Comparison of ENCODE assay signal across 8 mouse cellular contexts in genomic region chr3:52046027-52046700, GRCm38 (mm10). TPM values are rescaled to one million over a fixed set of nuclear protein-coding genes. Genes with fewer than 3 reads are reported as not detected.
DNase-seq lines count a peak whose midpoint lies in the region; ATAC-seq lines count a peak whose summit lies in the region.

No protein-coding gene starts in this region.

- WGBS in embryonic facial prominence, embryonic 14.5 days, result 3% methylated on average over 20 of the region's 20 CpGs
- 5% methylated on average over 20 of the region's 20 CpGs for whole genome bisulfite sequencing in heart, embryonic 10.5 days
- 3% methylated on average over 20 of the region's 20 CpGs for WGBS in limb, embryonic 13.5 days
- 1% methylated on average over 20 of the region's 20 CpGs for WGBS in midbrain, embryonic 13.5 days

- no peaks in the 10 kb centered on the region for H3K27me3 ChIP-seq in embryonic facial prominence, embryonic 14.5 days (replicated peaks; ENCODE audit: control insufficient read depth, insufficient read depth, low read length)
- no peaks in the 10 kb centered on the region for H3K27me3 ChIP-seq in heart, embryonic 10.5 days (ENCODE audit: insufficient read depth, poor library complexity, severe bottlenecking)
- H3K27me3 ChIP-seq in limb, embryonic 13.5 days, result no peaks in the 10 kb centered on the region
- H3K27me3 ChIP-seq in midbrain, embryonic 13.5 days, result peaks cover 3% of the 10 kb centered on the region; the same call in 1 of the 2 replicates
- no peaks in the 10 kb centered on the region for H3K27me3 ChIP-seq in splenic B cell, adult 2 months (ENCODE audit: control insufficient read depth, insufficient read depth, low read length, poor library complexity, severe bottlenecking)

- H3K9ac ChIP-seq in embryonic facial prominence, embryonic 14.5 days (ENCODE audit: low read depth, low read length), result peak overlapping the region; percentile 64
- peak overlapping the region; percentile 63 for H3K9ac ChIP-seq in limb, embryonic 13.5 days
- H3K9ac ChIP-seq in midbrain, embryonic 13.5 days (replicated peaks), result peak overlapping the region; percentile 63

- H3K36me3 ChIP-seq in embryonic facial prominence, embryonic 14.5 days (ENCODE audit: control insufficient read depth, insufficient read depth, low read length), result no peaks in the 10 kb centered on the region
- H3K36me3 ChIP-seq in heart, embryonic 10.5 days, result peaks cover 4% of the 10 kb centered on the region; the same call in 1 of the 2 replicates
- no peaks in the 10 kb centered on the region; the same call in 1 of the 2 replicates for H3K36me3 ChIP-seq in limb, embryonic 13.5 days
- peaks cover 7% of the 10 kb centered on the region; the same call in 1 of the 2 replicates for H3K36me3 ChIP-seq in midbrain, embryonic 13.5 days
- no peaks in the 10 kb centered on the region for H3K36me3 ChIP-seq in splenic B cell, adult 2 months (ENCODE audit: control insufficient read depth, insufficient read depth, low read length, poor library complexity, severe bottlenecking)

- H3K9me3 ChIP-seq in embryonic facial prominence, embryonic 14.5 days (ENCODE audit: control insufficient read depth, low read length), result no peaks in the 10 kb centered on the region
- H3K9me3 ChIP-seq in heart, embryonic 10.5 days, result no peaks in the 10 kb centered on the region
- no peaks in the 10 kb centered on the region for H3K9me3 ChIP-seq in limb, embryonic 13.5 days
- H3K9me3 ChIP-seq in midbrain, embryonic 13.5 days, result no peaks in the 10 kb centered on the region

- H3K4me1 ChIP-seq in embryonic facial prominence, embryonic 14.5 days (ENCODE audit: control insufficient read depth, insufficient read depth, low read length), result peaks cover 31% of the 10 kb centered on the region
- H3K4me1 ChIP-seq in heart, embryonic 10.5 days, result peaks cover 67% of the 10 kb centered on the region
- peaks cover 46% of the 10 kb centered on the region for H3K4me1 ChIP-seq in limb, embryonic 13.5 days
- H3K4me1 ChIP-seq in midbrain, embryonic 13.5 days (replicated peaks), result peaks cover 60% of the 10 kb centered on the region

- DNase-seq in 3134 (ENCODE audit: extremely low read depth, insufficient read length, low spot score), result peak; percentile 85
- peak; percentile 74 for DNase-seq in adrenal gland, postnatal 25 days
- peak; percentile 96 for DNase-seq in embryonic facial prominence, embryonic 14.5 days (ENCODE audit: low spot score)
- DNase-seq in heart, embryonic 10.5 days (ENCODE audit: low spot score), result peak; percentile 97
- peak; percentile 85 to 91 for DNase-seq in kidney, adult 8-10 months
- DNase-seq in splenic B cell, adult 2 months (ENCODE audit: low read depth, low spot score), result peak; percentile 48

- ATAC-seq in embryonic facial prominence, embryonic 14.5 days (ENCODE audit: low read depth), result peak; percentile 90
- ATAC-seq in limb, embryonic 13.5 days (ENCODE audit: low FRiP score, low read depth), result peak; percentile 90
- peak; percentile 88 for ATAC-seq in midbrain, embryonic 13.5 days

- H3K4me2 ChIP-seq in embryonic facial prominence, embryonic 14.5 days (ENCODE audit: low read depth, low read length), result peak overlapping the region; percentile 55
- H3K4me2 ChIP-seq in limb, embryonic 13.5 days (replicated peaks), result peak overlapping the region; percentile 67
- peak overlapping the region; percentile 59 for H3K4me2 ChIP-seq in midbrain, embryonic 13.5 days (replicated peaks)

- peak overlapping the region; percentile 31 for H3K4me3 ChIP-seq in embryonic facial prominence, embryonic 14.5 days (ENCODE audit: low read depth, low read length)
- H3K4me3 ChIP-seq in heart, embryonic 10.5 days, result peak overlapping the region; percentile 53
- peak overlapping the region; percentile 37 for H3K4me3 ChIP-seq in limb, embryonic 13.5 days
- peak overlapping the region; percentile 33 for H3K4me3 ChIP-seq in midbrain, embryonic 13.5 days (replicated peaks)

- peak overlapping the region; percentile 96 for H3K27ac ChIP-seq in embryonic facial prominence, embryonic 14.5 days (replicated peaks; ENCODE audit: low read depth, low read length)
- peak overlapping the region; percentile 89 for H3K27ac ChIP-seq in heart, embryonic 10.5 days
- peak overlapping the region; percentile 94 for H3K27ac ChIP-seq in limb, embryonic 13.5 days
- H3K27ac ChIP-seq in midbrain, embryonic 13.5 days, result peak overlapping the region; percentile 90

RNA-seq across cellular contexts. Expression of gene Maml3, which starts 58.7 kb away (rescaled TPM):
- 8.2 and 11.8 TPM in 2 replicates for total RNA-seq in adrenal gland, postnatal 25 days (2021)
- 4.8 and 5.1 TPM in 2 replicates for polyA plus RNA-seq in embryonic facial prominence, embryonic 14.5 days (2014; fragmentation: Nextera tagmentation; extraction: Ambion mirVana)
- polyA plus RNA-seq in heart, embryonic 10.5 days (2016; fragmentation: Nextera tagmentation; extraction: Ambion mirVana), result 2.3 and 3.6 TPM in 2 replicates
- 5.1 and 5.3 TPM in 2 replicates for polyA plus RNA-seq in limb, embryonic 13.5 days (2015; fragmentation: Nextera tagmentation; extraction: Ambion mirVana)
- 8.3 and 8.6 TPM in 2 replicates for polyA plus RNA-seq in midbrain, embryonic 13.5 days (2015; fragmentation: Nextera tagmentation; extraction: Ambion mirVana)

Comparison
In these comparisons a context has a peak if more than half of its experiments do, and no peak if none do; other contexts are left out.
1. Peak in every context shown above with its lines: DNase-seq, ATAC-seq, H3K4me3 ChIP-seq and H3K27ac ChIP-seq.